Mouse (Mus musculus) subcutaneous adipose tissue, adult 2 months (tissue): Measurements from ENCODE around the gene Sac3d1. TPM values are rescaled to one million over a fixed set of nuclear protein-coding genes. Genes with fewer than 3 reads are reported as not detected.

Source experiments
- polyA plus RNA-seq: library from polyadenylated mRNA; depleted of rRNA; stranded (reverse); fragments of >200 nt; gene quantifications from 2 replicates; pipeline ENCODE4 v1.2.3, GENCODE M21; 2012; ENCODE audit warnings: low replicate concordance; rRNA removed

Sac3d1 gene
- 19.6 and 37.2 TPM in 2 replicates for polyA plus RNA-seq

GRCm38 (mm10) chr19:6117986-6118676 lies at the start of gene Sac3d1:
Sac3d1 (minus strand) TSS chr19:6118650.

GRCm38 (mm10) chr19:6141394-6141749 lies 22.9 kb upstream of the Sac3d1 start, which contains the start of gene Arl2:
Arl2 (minus strand) TSS chr19:6141548.

DNA sequence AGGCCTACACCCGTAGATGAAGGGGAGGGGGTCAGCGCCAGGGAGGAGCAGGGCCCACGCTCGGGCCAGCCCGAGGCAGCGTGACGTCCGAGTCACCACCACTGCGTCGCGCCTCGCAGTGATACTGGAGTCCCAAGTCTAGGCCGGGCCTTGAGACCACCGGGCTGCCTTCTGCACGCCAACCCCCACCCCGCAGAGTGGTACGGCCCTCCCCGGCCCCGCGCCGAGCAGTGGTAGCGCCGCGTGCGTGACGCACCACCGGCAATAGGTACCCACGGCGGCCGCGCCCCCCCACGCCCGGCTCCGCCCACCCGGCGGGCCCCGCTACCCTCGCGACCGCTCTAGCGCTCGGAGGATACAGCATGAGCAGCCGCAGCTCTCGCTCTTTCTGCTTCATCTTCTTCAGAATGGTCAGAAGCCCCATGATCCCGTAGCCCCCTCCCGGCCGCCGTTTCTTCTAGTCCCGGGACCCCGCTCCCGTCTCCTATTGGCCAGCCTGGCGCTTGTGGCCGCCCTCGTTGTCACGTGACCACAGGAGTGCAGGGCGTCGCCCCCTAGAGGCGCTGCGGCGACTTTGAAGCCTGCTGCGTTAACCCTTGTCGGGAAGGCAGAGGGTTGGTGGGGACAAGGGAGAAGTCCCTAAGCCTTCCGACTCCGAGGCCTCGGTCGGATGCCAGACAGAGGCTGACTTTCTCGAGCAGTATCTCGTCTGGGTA lies 22.4 kb upstream of the Sac3d1 start, which contains the start of gene Batf2:
Batf2 (plus strand) TSS at position 306 of the 716 bp plus-strand sequence.

DNA sequence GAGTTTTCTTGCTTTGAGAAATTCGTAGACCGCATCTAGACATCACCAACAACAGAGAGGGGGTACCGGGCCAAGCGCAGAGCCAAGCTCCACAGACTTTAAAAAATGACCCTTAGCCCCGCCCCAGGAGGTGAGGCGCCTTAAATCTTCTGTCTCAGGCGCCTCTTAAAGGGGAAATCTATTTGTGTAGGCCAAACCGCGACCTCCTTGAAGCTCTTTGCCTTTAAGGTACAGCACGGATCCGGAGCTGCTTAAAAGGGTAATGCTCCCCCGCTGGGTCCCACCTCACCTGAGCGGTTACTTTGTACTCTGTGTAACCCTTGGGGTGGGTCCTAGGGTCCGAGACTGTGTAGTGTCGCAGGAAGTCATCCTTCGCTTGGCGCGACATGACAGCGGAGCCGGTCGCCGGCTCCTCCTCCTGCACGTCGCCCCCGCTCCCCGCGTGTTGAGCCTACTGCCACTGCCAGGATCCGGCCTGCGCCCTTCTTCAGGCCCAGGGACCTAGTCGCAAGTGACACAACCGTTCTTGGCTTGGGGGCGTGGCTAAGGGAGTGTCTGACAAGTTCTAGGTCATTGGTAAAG lies 9.4 kb upstream of the Sac3d1 start, which contains the start of gene Snx15:
Snx15 (minus strand) TSS at position 545 of the 582 bp plus-strand sequence.

GRCm38 (mm10) chr19:6105586-6105985 lies 12.9 kb downstream of the Sac3d1 start, which contains the start of gene Naaladl1:
Naaladl1 (plus strand) TSS chr19:6105782.

GRCm38 (mm10) chr19:6094119-6094518 lies 24.3 kb downstream of the Sac3d1 start, which contains the start of gene AC131692.1:
AC131692.1 (plus strand) TSS chr19:6094419.

DNA sequence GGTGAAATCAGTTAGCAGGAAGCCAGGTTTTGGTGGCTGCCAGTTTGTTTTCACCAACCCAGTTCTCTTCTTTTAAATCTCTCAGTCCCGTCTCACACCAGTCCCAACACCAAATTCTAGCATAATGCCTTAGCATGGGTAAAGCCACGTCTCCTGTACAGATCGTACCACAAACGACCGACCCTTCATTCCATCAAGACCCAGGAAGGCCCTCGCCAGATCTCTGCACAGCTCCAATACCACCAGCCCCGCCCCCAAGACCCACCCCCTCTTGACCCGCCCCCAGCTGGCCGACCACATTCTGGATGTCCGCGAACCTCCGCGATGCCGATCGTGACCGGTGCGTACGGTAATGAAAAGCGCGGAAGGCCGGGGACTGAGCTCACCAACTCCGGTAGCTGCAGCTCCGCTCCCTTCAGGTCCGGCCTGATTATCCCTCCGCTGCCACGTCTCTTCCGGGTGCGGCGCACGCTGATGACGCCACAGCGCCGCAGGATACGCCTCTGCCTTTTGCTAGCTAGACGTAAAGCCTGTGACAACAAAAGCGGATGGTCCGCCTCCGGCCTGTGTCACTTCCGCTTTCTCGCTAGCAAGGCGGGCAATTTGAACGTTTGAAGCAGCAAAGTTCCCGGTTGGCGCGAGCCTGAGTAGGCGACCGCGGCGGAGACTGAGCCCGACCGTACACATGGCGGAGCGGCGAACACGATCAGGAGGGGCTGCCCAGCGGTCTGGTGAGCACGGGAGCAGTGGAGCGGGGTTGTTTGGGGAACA lies 33.8 kb downstream of the Sac3d1 start, which contains the start of the genes Zfpl1 and Cdca5:
Zfpl1 (minus strand) TSS at position 479 of the 771 bp plus-strand sequence.
Cdca5 (plus strand) TSS at position 506 of the 771 bp plus-strand sequence.

GRCm38 (mm10) chr19:6082156-6082555 lies 36.3 kb downstream of the Sac3d1 start, which contains the start of gene Gm28374:
Gm28374 (minus strand) TSS chr19:6082256.

DNA sequence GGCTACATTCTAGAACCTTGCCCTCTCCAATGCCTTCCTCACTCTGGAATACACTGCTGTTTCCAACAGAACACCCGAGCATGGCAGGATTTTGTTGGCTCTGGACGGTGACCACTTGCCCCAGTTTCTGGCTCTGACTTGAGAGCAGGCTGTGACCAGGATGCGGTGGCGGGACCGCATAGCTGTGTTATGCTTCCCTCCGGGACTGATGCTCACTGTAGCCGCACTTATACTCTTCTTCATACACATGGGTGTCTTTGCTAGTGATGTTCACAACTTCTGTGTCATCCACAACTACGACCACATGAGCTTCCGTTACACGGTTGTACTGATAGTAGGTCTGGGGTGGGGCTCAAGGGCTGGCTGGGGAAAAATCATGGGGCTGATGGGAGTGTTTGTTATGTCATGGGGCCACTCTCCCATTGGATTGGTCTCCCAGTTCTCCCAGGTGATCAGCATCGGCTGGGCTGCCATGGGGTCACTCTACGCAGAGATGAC lies 38.4 kb downstream of the Sac3d1 start, which contains the start of gene Tmem262:
Tmem262 (plus strand) TSS at position 51 of the 498 bp plus-strand sequence.

GRCm38 (mm10) chr19:6076564-6077393 lies 41.7 kb downstream of the Sac3d1 start, which contains the start of gene Vps51:
Vps51 (minus strand) TSS chr19:6077231.

DNA sequence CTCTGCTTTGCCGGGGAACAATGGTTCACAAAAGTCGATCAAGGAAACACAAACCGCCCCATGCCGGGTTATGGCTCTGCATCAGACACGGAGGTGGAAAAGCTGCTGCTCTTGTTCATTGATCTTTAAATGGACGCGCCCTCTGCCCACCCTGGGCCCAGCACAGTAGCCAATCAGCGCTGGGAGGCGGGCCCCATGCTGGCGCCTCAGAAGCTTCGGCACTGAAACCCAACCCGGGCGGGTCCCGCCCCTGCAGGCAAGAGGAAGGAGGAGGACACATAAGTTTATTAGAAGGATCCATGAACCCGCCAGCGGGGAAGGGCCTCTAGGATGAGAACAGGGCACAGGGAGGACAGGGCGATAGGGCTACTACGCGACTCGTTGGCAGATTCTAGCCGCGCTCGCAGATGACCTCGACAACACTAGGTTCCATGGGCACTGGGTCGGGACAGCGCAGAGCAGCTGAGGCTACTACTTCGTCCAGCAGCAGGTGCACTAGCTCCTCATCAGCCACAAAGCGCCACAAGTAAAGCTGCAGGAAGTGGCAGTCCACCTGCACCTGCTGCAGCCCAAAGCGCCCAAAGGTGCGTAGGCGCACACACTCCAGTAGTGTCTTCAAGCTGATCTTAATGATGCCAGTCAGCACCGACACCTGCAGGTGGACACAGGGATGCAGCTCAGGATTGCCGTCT lies 50.6 kb downstream of the Sac3d1 start, which contains the start of gene Tm7sf2:
Tm7sf2 (minus strand) TSS at position 650 of the 692 bp plus-strand sequence.

Other genes with a start within 250 kb of the Sac3d1 start
- 22.5 and 24.5 TPM in 2 replicates for gene Frmd8, start 243.4 kb downstream of the Sac3d1 start, polyA plus RNA-seq
- gene Slc25a45, start 240.8 kb downstream of the Sac3d1 start, polyA plus RNA-seq, result 24.1 and 26.7 TPM in 2 replicates
- 0.33 and 1.0 TPM in 2 replicates for gene Tigd3, start 224.5 kb downstream of the Sac3d1 start, polyA plus RNA-seq
- gene Dpf2, start 205.6 kb downstream of the Sac3d1 start, polyA plus RNA-seq, result 73.6 and 128 TPM in 2 replicates
- 24.5 and 38.9 TPM in 2 replicates for gene Cdc42ep2, start 193.8 kb downstream of the Sac3d1 start, polyA plus RNA-seq
- 60.9 and 84.4 TPM in 2 replicates for gene Pola2, start 154.4 kb downstream of the Sac3d1 start, polyA plus RNA-seq
- not detected in 2 replicates for gene Slc22a20, start 132.5 kb downstream of the Sac3d1 start, polyA plus RNA-seq
- 42.0 and 72.3 TPM in 2 replicates for gene Capn1, start 102.8 kb downstream of the Sac3d1 start, polyA plus RNA-seq
- 59.3 and 60.1 TPM in 2 replicates for gene Syvn1, start 72.1 kb downstream of the Sac3d1 start, polyA plus RNA-seq
- 29.0 and 43.8 TPM in 2 replicates for gene Mrpl49, start 60.9 kb downstream of the Sac3d1 start, polyA plus RNA-seq
- 740 and 1,078 TPM in 2 replicates for gene Fau, start 60.8 kb downstream of the Sac3d1 start, polyA plus RNA-seq
- 43.0 and 48.9 TPM in 2 replicates for gene Znhit2, start 57.5 kb downstream of the Sac3d1 start, polyA plus RNA-seq
- 39.1 and 40.1 TPM in 2 replicates for gene Tm7sf2, start 50.3 kb downstream of the Sac3d1 start, polyA plus RNA-seq
- 67.5 and 83.1 TPM in 2 replicates for gene Vps51, start 41.4 kb downstream of the Sac3d1 start, polyA plus RNA-seq
- not detected in 2 replicates for gene Tmem262, start 38.6 kb downstream of the Sac3d1 start, polyA plus RNA-seq
- gene Gm28374, start 36.4 kb downstream of the Sac3d1 start, polyA plus RNA-seq, result 0.19 and 0.49 TPM in 2 replicates
- gene Zfpl1, start 33.7 kb downstream of the Sac3d1 start, polyA plus RNA-seq, result 100 and 103 TPM in 2 replicates
- gene Cdca5, start 33.7 kb downstream of the Sac3d1 start, polyA plus RNA-seq, result 0.30 and 4.4 TPM in 2 replicates
- gene AC131692.1, start 24.2 kb downstream of the Sac3d1 start, polyA plus RNA-seq, result not detected in 2 replicates
- gene Naaladl1, start 12.9 kb downstream of the Sac3d1 start, polyA plus RNA-seq, result 0.09 and 0.22 TPM in 2 replicates
- gene Snx15, start 9.7 kb upstream of the Sac3d1 start, polyA plus RNA-seq, result 31.6 and 42.5 TPM in 2 replicates
- gene Batf2, start 22.3 kb upstream of the Sac3d1 start, polyA plus RNA-seq, result 8.7 and 11.0 TPM in 2 replicates
- 139 and 178 TPM in 2 replicates for gene Arl2, start 22.9 kb upstream of the Sac3d1 start, polyA plus RNA-seq
- 0.26 and 0.46 TPM in 2 replicates for gene Majin, start 65.7 kb upstream of the Sac3d1 start, polyA plus RNA-seq
- gene Gpha2, start 107.7 kb upstream of the Sac3d1 start, polyA plus RNA-seq, result 0.63 and 0.66 TPM in 2 replicates
- gene Ppp2r5b, start 117.2 kb upstream of the Sac3d1 start, polyA plus RNA-seq, result 90.3 and 103 TPM in 2 replicates
- 38.8 and 43.8 TPM in 2 replicates for gene Atg2a, start 123.0 kb upstream of the Sac3d1 start, polyA plus RNA-seq
- gene Ehd1, start 158.1 kb upstream of the Sac3d1 start, polyA plus RNA-seq, result 270 and 315 TPM in 2 replicates
- 10.9 and 14.7 TPM in 2 replicates for gene Cdc42bpg, start 187.8 kb upstream of the Sac3d1 start, polyA plus RNA-seq
- 41.0 and 72.1 TPM in 2 replicates for gene Men1, start 216.3 kb upstream of the Sac3d1 start, polyA plus RNA-seq
- 114 and 147 TPM in 2 replicates for gene Map4k2, start 222.5 kb upstream of the Sac3d1 start, polyA plus RNA-seq
- 88.7 and 113 TPM in 2 replicates for gene Sf1, start 245.0 kb upstream of the Sac3d1 start, polyA plus RNA-seq